Mouse (Mus musculus): ENCODE data around the gene Gm7138. TPM values are rescaled to one million over a fixed set of nuclear protein-coding genes. Genes with fewer than 3 reads are reported as not detected.

The Gm7138 gene
- not detected in 2 replicates for polyA plus RNA-seq (2021; fragmentation: Nextera tagmentation)
- long read RNA-seq, experiment 1, result 0 reads
- long read RNA-seq, experiment 2, result 0 reads

DNA sequence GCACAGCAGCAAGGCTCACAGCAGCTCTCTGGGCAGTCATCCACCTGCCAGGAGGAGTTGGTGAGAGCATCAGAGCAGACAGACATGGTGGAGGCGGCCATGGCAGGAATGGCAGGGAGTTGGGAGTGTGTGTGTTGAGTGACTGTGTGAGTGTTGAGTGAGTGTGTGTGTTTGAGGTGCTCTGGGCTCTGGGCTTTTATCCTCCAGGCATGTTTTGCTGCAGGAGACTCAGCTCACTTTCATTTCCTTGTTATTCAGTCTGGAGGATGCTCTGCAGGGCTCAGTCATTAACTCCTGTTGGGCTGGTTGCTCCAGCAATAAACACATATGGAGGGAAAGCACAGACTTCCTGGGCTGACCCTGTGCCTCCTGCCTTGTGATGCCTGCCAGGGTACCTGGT is at the start of gene Gm7138:
Gm7138 (minus strand) TSS at position 101 of the 400 bp plus-strand sequence.

DNA sequence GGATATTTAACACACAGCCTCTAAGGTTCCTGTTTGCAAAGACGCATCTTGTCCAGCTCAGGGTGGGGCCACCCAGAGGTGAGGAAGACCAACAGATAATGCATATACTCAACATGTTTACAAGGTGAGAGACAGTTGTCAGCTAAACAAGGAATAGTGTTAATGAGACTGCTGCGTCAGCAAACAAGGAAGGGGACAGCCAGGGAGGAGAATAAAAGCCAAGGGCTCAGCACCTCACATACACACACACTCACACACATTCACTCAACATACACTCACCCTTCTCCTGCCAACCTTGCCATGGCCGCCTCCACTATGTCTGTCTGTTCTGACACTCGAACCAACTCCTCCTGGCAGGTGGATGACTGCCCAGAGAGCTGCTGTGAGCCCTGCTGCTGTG is 37.6 kb upstream of the Gm7138 start, which contains the start of gene Gm2696:
Gm2696 (plus strand) TSS at position 301 of the 400 bp plus-strand sequence.

GRCm38 (mm10) chr10:77811743-77812142 is 35.0 kb upstream of the Gm7138 start, which contains the start of gene Gm9507:
Gene Gm9507, minus strand, starts transcription at chr10:77811843.

GRCm38 (mm10) chr10:77798921-77799508 is 22.3 kb upstream of the Gm7138 start, which contains the start of gene Gm19668:
Gene Gm19668, minus strand, starts transcription at chr10:77799133.

DNA sequence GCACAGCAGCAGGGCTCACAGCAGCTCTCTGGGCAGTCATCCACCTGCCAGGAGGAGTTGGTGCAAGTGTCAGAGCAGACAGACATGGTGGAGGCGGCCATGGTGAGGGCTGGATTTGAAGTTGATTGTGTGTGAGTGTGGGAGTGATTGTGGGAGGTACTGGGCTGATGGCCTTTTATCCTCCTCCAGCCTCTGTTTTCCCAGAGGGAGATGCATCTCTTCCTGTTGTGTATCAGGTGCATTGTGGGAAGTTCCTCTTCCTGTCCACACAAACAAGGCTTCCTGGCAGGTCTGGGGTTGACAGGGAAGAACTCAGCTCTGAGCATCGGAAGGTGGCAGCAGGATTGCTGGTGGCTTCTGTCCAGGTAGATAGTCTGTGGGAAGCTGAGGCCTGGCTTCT is 18.2 kb upstream of the Gm7138 start, which contains the start of gene Gm9639:
Gm9639 (minus strand) TSS at position 101 of the 400 bp plus-strand sequence.

GRCm38 (mm10) chr10:77787876-77788275 is 11.1 kb upstream of the Gm7138 start, which contains the start of gene Gm7137:
Gene Gm7137, minus strand, starts transcription at chr10:77788200.

DNA sequence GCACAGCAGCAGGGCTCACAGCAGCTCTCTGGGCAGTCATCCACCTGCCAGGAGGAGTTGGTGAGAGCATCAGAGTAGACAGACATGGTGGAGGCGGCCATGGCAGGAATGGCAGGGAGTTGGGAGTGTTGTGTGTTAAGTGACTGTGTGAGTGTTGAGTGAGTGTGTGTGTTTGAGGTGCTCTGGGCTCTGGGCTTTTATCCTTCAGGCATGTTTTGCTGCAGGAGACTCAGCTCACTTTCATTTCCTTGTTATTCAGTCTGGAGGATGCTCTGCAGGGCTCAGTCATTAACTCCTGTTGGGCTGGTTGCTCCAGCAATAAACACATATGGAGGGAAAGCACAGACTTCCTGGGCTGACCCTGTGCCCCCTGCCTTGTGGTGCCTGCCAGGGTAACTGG is 5.7 kb upstream of the Gm7138 start, which contains the start of gene Gm3250:
Gm3250 (minus strand) TSS at position 101 of the 400 bp plus-strand sequence.

DNA sequence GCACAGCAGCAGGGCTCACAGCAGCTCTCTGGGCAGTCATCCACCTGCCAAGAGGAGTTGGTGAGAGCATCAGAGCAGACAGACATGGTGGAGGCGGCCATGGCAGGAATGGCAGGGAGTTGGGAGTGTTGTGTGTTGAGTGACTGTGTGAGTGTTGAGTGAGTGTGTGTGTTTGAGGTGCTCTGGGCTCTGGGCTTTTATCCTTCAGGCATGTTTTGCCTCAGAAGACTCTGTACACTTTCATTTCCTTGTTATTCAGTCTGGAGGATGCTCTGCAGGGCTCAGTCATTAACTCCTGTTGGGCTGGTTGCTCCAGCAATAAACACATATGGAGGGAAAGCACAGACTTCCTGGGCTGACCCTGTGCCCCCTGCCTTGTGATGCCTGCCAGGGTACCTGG is 5.5 kb downstream of the Gm7138 start, which contains the start of gene Gm3238:
Gm3238 (minus strand) TSS at position 101 of the 400 bp plus-strand sequence.

DNA sequence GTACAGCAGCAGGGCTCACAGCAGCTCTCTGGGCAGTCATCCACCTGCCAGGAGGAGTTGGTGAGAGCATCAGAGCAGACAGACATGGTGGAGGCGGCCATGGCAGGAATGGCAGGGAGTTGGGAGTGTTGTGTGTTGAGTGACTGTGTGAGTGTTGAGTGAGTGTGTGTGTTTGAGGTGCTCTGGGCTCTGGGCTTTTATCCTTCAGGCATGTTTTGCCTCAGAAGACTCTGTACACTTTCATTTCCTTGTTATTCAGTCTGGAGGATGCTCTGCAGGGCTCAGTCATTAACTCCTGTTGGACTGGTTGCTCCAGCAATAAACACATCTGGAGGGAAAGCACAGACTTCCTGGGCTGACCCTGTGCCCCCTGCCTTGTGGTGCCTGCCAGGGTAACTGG is 17.2 kb downstream of the Gm7138 start, which contains the start of gene Gm3233:
Gm3233 (minus strand) TSS at position 101 of the 400 bp plus-strand sequence.

GRCm38 (mm10) chr10:77751254-77751653 is 25.5 kb downstream of the Gm7138 start, which contains the start of gene Gm9736:
Gene Gm9736, minus strand, starts transcription at chr10:77751354.

GRCm38 (mm10) chr10:77741924-77742688 is 34.6 kb downstream of the Gm7138 start, which contains the start of gene Gm18596:
Gene Gm18596, minus strand, starts transcription at chr10:77742638.

Other genes starting within 250 kb of the Gm7138 start
- gene Itgb2, start 246.7 kb downstream of the Gm7138 start, polyA plus RNA-seq (2021; fragmentation: Nextera tagmentation), result 6.9 and 7.4 TPM in 2 replicates
- 78.1 and 78.4 TPM in 2 replicates for gene Pttg1ip, start 195.2 kb downstream of the Gm7138 start, polyA plus RNA-seq (2021; fragmentation: Nextera tagmentation)
- gene Sumo3, start 170.8 kb downstream of the Gm7138 start, polyA plus RNA-seq (2021; fragmentation: Nextera tagmentation), result 138 and 169 TPM in 2 replicates
- gene Gm49325, start 170.7 kb downstream of the Gm7138 start, polyA plus RNA-seq (2021; fragmentation: Nextera tagmentation), result 2.2 and 4.3 TPM in 2 replicates
- gene Ube2g2, start 154.7 kb downstream of the Gm7138 start, polyA plus RNA-seq (2021; fragmentation: Nextera tagmentation), result 64.6 and 69.3 TPM in 2 replicates
- gene Tspear, start 90.4 kb downstream of the Gm7138 start, polyA plus RNA-seq (2021; fragmentation: Nextera tagmentation), result 0.09 and 0.26 TPM in 2 replicates
- gene Gm19402, start 86.2 kb downstream of the Gm7138 start, polyA plus RNA-seq (2021; fragmentation: Nextera tagmentation), result not detected in 2 replicates
- not detected in 2 replicates for gene Gm9508, start 79.7 kb downstream of the Gm7138 start, polyA plus RNA-seq (2021; fragmentation: Nextera tagmentation)
- not detected in 2 replicates for gene Gm10272, start 70.3 kb downstream of the Gm7138 start, polyA plus RNA-seq (2021; fragmentation: Nextera tagmentation)
- not detected in 2 replicates for gene Gm10024, start 65.5 kb downstream of the Gm7138 start, polyA plus RNA-seq (2021; fragmentation: Nextera tagmentation)
- not detected in 2 replicates for gene Gm10142, start 61.1 kb downstream of the Gm7138 start, polyA plus RNA-seq (2021; fragmentation: Nextera tagmentation)
- gene Krtap12-1, start 56.3 kb downstream of the Gm7138 start, polyA plus RNA-seq (2021; fragmentation: Nextera tagmentation), result not detected in 2 replicates
- gene Gm10100, start 50.5 kb downstream of the Gm7138 start, polyA plus RNA-seq (2021; fragmentation: Nextera tagmentation), result not detected in 2 replicates
- gene Gm18596, start 34.3 kb downstream of the Gm7138 start, polyA plus RNA-seq (2021; fragmentation: Nextera tagmentation), result not detected in 2 replicates
- gene Gm9736, start 25.6 kb downstream of the Gm7138 start, polyA plus RNA-seq (2021; fragmentation: Nextera tagmentation), result not detected in 2 replicates
- gene Gm3233, start 17.3 kb downstream of the Gm7138 start, polyA plus RNA-seq (2021; fragmentation: Nextera tagmentation), result not detected in 2 replicates
- not detected in 2 replicates for gene Gm3238, start 5.6 kb downstream of the Gm7138 start, polyA plus RNA-seq (2021; fragmentation: Nextera tagmentation)
- not detected in 2 replicates for gene Gm3250, start 5.6 kb upstream of the Gm7138 start, polyA plus RNA-seq (2021; fragmentation: Nextera tagmentation)
- gene Gm7137, start 11.3 kb upstream of the Gm7138 start, polyA plus RNA-seq (2021; fragmentation: Nextera tagmentation), result not detected in 2 replicates
- gene Gm9639, start 18.1 kb upstream of the Gm7138 start, polyA plus RNA-seq (2021; fragmentation: Nextera tagmentation), result not detected in 2 replicates
- not detected in 2 replicates for gene Gm19668, start 22.2 kb upstream of the Gm7138 start, polyA plus RNA-seq (2021; fragmentation: Nextera tagmentation)
- gene Gm9507, start 34.9 kb upstream of the Gm7138 start, polyA plus RNA-seq (2021; fragmentation: Nextera tagmentation), result not detected in 2 replicates
- gene Gm2696, start 37.7 kb upstream of the Gm7138 start, polyA plus RNA-seq (2021; fragmentation: Nextera tagmentation), result not detected in 2 replicates
- not detected in 2 replicates for gene Krtap10-4, start 50.2 kb upstream of the Gm7138 start, polyA plus RNA-seq (2021; fragmentation: Nextera tagmentation)
- not detected in 2 replicates for gene Krtap10-10, start 59.0 kb upstream of the Gm7138 start, polyA plus RNA-seq (2021; fragmentation: Nextera tagmentation)
- gene Gm36176, start 69.9 kb upstream of the Gm7138 start, polyA plus RNA-seq (2021; fragmentation: Nextera tagmentation), result not detected in 2 replicates
- gene Gm10318, start 75.9 kb upstream of the Gm7138 start, polyA plus RNA-seq (2021; fragmentation: Nextera tagmentation), result not detected in 2 replicates
- not detected in 2 replicates for gene Gm3285, start 85.0 kb upstream of the Gm7138 start, polyA plus RNA-seq (2021; fragmentation: Nextera tagmentation)
- gene Lrrc3, start 125.6 kb upstream of the Gm7138 start, polyA plus RNA-seq (2021; fragmentation: Nextera tagmentation), result 2.7 and 2.9 TPM in 2 replicates
- 5.7 and 6.1 TPM in 2 replicates for gene Trpm2, start 193.6 kb upstream of the Gm7138 start, polyA plus RNA-seq (2021; fragmentation: Nextera tagmentation)
- 52.6 and 57.3 TPM in 2 replicates for gene 1810043G02Rik, start 201.6 kb upstream of the Gm7138 start, polyA plus RNA-seq (2021; fragmentation: Nextera tagmentation)
- 99.5 and 116 TPM in 2 replicates for gene Pfkl, start 233.1 kb upstream of the Gm7138 start, polyA plus RNA-seq (2021; fragmentation: Nextera tagmentation)